Mouse (Mus musculus) stomach, embryonic 15.5 days (tissue): Measurements from ENCODE around the gene Adamts7. TPM values are rescaled to one million over a fixed set of nuclear protein-coding genes. Genes with fewer than 3 reads are reported as not detected.

Experiments
- ATAC-seq: fragments of 200-750 bp; cut with Nextera tagmentation; 2 replicates; pipeline ENCODE4 v1.8.0; 2017; ENCODE audit warnings: low read depth, moderate number of reproducible peaks, moderate TSS enrichment; ENCODE audit not compliant: insufficient read depth, low FRiP score
- H3K27ac ChIP-seq: fragments of 300-500 bp; sonication (generic); 2 replicates; pipeline ENCODE4 v1.5.1; 2015; ENCODE audit warnings: mild to moderate bottlenecking, inconsistent platforms
- H3K27me3 ChIP-seq: fragments of 300-500 bp; sonication (generic); replicated peaks from 2 replicates; pipeline ENCODE4 v1.6.1; 2015; ENCODE audit warnings: inconsistent platforms
- H3K36me3 ChIP-seq: fragments of 300-500 bp; sonication (generic); 2 replicates; pipeline ENCODE4 v1.6.1; 2015; ENCODE audit warnings: inconsistent platforms
- H3K4me1 ChIP-seq: fragments of 300-500 bp; sonication (generic); 2 replicates; pipeline ENCODE4 v1.6.1; 2015; ENCODE audit warnings: inconsistent platforms
- H3K4me2 ChIP-seq: fragments of 300-500 bp; sonication (generic); 2 replicates; pipeline ENCODE4 v1.6.1; 2015; ENCODE audit warnings: mild to moderate bottlenecking, inconsistent platforms
- H3K4me3 ChIP-seq: fragments of 300-500 bp; sonication (generic); replicated peaks from 2 replicates; pipeline ENCODE4 v1.5.1; 2015; ENCODE audit warnings: inconsistent platforms
- H3K9ac ChIP-seq: fragments of 300-500 bp; sonication (generic); 2 replicates; pipeline ENCODE4 v1.6.1; 2015; ENCODE audit warnings: inconsistent platforms
- H3K9me3 ChIP-seq: fragments of 300-500 bp; sonication (generic); 2 replicates; pipeline ENCODE4 v1.6.1; 2016; ENCODE audit warnings: inconsistent platforms
- WGBS: fragments of 180-500 bp; shearing (Covaris S2); methylation state at CpG from one replicate; pipeline ENCODE4 v1.1.7; 2015; 5-methylcytosine and 5-hydroxymethylcytosine counted together
- polyA plus RNA-seq: library from polyadenylated mRNA; unstranded; fragments of >200 nt; fragmentation: Nextera tagmentation; extraction: Ambion mirVana; gene quantifications from 2 replicates; pipeline ENCODE4 v1.2.1, GENCODE M21; 2015

Adamts7 gene
- polyA plus RNA-seq, 1 experiment from 2014 or later: 13.1 TPM

- WGBS: 79% methylated on average over 7 of the region's 7 CpGs
- Histone ChIP-seq H3K4me3 (no peak overlapping the region), H3K27me3 (no peaks in the 10 kb centered on the region), H3K4me1 (no peaks in the 10 kb centered on the region; the same call in 1 of the 2 replicates), H3K4me2 (no peak overlapping the region), H3K27ac (no peak overlapping the region), H3K9me3 (no peaks in the 10 kb centered on the region), H3K9ac (no peak overlapping the region), H3K36me3 (peaks cover 30% of the 10 kb centered on the region)
- no peak for ATAC-seq
Measured at GRCm38 (mm10) chr9:90201096-90201495, 38.2 kb downstream of the Adamts7 start.

DNA sequence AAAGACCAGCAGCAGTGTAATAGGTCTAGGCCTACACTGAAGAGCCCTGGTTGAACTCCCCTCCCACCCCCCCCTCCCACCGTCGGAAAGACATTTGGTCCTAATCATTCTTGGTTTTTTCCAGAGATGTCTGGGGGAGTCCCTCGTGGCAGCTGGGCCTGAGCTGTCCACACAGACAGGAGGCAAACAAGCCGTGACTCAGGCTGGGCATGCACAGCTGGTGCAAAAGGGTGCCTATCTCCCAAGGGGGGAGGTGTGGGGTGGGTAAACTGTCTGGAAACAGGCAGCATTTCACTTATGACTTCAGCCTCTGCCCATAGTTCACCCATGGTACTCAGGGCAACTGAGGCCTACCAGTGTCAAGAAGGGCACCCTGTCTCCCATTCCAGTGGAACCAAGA, 38.7 kb downstream of the Adamts7 start:
- Histone ChIP-seq H3K9me3 (no peaks in the 10 kb centered on the region), H3K36me3 (peaks cover 32% of the 10 kb centered on the region), H3K27me3 (no peaks in the 10 kb centered on the region), H3K27ac (no peak overlapping the region), H3K4me2 (no peak overlapping the region), H3K9ac (no peak overlapping the region), H3K4me3 (no peak overlapping the region), H3K4me1 (no peaks in the 10 kb centered on the region; the same call in 1 of the 2 replicates)
- WGBS: 32% methylated on average over 4 of the region's 4 CpGs
- 0 out of 2 replicates have a peak, but pooled peaks have one; percentile 36 for ATAC-seq

DNA sequence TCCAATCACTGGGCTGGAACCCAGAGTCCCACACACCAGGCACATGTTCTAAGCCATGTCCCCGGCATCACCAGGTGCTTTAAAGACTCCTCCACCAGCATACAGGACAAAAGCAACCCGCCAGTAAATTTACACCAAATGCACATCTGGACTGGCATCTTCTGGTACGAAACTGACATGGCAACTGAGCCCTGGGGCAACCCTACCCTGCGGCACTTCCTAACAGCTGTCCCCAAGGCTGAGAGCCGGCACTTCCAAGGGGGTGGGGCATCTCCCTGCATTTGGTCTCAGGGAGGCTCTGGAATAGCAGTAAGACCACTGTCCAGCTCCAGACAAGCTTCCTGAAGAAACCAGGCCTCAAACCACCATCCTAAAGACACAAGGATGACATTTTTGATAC, 40.4 kb downstream of the Adamts7 start:
- no peaks in the 10 kb centered on the region for H3K27me3 ChIP-seq
- WGBS: 77% methylated on average over 5 of the region's 5 CpGs
- H3K4me2 ChIP-seq: no peak overlapping the region
- H3K36me3 ChIP-seq: peaks cover 35% of the 10 kb centered on the region
- H3K9me3 ChIP-seq: no peaks in the 10 kb centered on the region
- H3K4me3 ChIP-seq: no peak overlapping the region
- no peaks in the 10 kb centered on the region; the same call in 1 of the 2 replicates for H3K4me1 ChIP-seq
- ATAC-seq: no peak
- no peak overlapping the region for H3K27ac ChIP-seq
- no peak overlapping the region for H3K9ac ChIP-seq

DNA sequence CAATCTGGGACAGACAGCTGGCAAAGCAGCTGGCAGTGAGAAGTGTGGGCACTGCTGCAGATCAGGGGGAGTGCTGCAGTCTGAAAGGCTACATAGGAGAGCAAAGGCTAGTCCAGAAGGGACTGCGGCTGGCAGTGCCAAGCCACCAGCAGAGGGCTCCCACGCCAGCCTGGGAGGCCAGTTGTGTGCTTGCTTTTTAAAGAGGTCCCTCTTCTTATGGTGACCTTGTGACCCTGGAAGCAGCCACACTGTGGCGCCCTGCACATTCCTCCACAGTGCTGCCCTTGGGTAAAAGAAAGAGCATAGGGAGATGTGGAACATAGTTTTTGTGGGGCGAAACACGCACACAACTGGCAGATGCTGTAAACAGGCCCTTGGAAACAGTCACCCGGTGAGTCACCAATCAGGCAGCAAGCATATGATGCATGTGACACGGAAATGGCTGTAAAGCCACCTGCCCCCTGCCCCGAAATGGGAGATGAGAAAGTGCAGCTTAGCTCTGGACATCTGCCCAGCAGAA, 41.6 kb downstream of the Adamts7 start:
- Histone ChIP-seq H3K9me3 (no peaks in the 10 kb centered on the region), H3K4me1 (no peaks in the 10 kb centered on the region), H3K4me3 (no peak overlapping the region), H3K27ac (no peak overlapping the region), H3K36me3 (peaks cover 38% of the 10 kb centered on the region), H3K9ac (no peak overlapping the region), H3K27me3 (no peaks in the 10 kb centered on the region), H3K4me2 (no peak overlapping the region)
- no peak for ATAC-seq
- 65% methylated on average over 8 of the region's 8 CpGs for WGBS

- WGBS: 43% methylated on average over 2 of the region's 2 CpGs
Measured at GRCm38 (mm10) chr9:90206500-90206899, 43.6 kb downstream of the Adamts7 start.

DNA sequence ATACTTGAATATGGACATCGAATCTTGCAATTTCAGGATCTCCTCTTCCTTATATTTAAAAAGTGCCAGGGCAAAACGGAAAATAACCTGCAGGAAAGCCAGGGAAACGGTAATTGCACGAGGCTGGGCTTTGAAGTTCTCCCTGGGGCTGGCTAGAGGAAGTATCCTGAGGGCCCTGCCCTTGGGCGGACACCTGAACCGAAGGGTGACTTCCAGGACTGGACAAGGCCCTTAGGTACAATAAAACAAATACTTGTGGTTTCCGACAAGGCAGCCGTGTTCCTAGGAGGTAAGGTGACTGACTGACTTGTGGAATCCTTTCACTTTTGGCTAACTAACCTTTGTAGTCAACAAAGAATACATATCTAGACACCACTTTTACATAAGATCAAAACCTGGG, 44.9 kb downstream of the Adamts7 start:
- peaks cover 30% of the 10 kb centered on the region for H3K36me3 ChIP-seq
- H3K9ac ChIP-seq: no peak overlapping the region
- H3K27ac ChIP-seq: no peak overlapping the region
- no peaks in the 10 kb centered on the region for H3K27me3 ChIP-seq
- no peak for ATAC-seq
- no peak overlapping the region for H3K4me3 ChIP-seq
- WGBS: 78% methylated on average over 8 of the region's 8 CpGs
- no peaks in the 10 kb centered on the region for H3K9me3 ChIP-seq
- H3K4me2 ChIP-seq: no peak overlapping the region
- H3K4me1 ChIP-seq: no peaks in the 10 kb centered on the region

More at GRCm38 (mm10) chr9:90206500-90206899, 43.6 kb downstream of the Adamts7 start:
- Histone ChIP-seq H3K9me3 (no peaks in the 10 kb centered on the region), H3K4me3 (no peak overlapping the region), H3K4me1 (no peaks in the 10 kb centered on the region), H3K27ac (no peak overlapping the region), H3K36me3 (peaks cover 34% of the 10 kb centered on the region), H3K4me2 (no peak overlapping the region), H3K27me3 (no peaks in the 10 kb centered on the region), H3K9ac (no peak overlapping the region)
- no peak for ATAC-seq

DNA sequence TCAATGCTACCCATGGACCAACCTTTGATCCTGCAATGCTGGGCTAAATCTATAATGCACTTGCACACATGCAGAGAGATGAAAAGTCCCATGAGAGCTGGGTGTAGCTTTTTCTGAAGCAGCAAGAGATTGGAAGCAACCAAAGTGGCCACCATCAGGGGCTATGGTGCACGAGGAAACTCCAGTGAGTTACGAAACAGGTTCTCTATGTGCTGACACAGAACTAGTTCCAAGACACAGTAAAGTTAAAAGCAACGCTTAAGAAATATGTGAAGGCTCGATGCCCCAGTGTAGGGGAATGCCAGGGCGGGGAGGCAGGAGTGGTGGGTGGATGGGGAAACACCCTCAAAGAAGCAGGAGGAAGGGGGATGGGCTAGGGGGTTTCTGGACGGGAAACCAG, 45.8 kb downstream of the Adamts7 start:
- no peaks in the 10 kb centered on the region for H3K4me1 ChIP-seq

DNA sequence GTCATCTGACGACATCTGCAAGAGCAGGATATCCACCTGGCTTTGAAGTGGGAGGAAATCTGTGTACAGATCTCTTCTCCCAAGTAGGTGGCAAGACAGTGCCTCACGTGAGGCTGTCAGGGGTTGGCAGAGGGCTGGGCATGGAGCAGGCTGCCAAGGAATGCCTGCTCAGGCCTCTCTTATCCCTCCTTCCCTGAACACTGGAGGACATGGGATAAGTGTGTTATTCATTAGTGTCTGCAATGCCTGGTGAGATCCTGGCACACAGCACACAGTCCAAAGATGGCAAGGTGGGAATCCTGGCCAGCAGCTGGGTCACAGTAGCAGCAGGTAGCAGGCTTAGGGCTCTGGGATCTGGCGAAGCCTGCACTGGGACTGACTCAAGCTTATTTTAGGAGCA, 50.3 kb downstream of the Adamts7 start:
- H3K27me3 ChIP-seq: no peaks in the 10 kb centered on the region
- no peaks in the 10 kb centered on the region for H3K9me3 ChIP-seq
- no peak overlapping the region for H3K27ac ChIP-seq
- H3K9ac ChIP-seq: no peak overlapping the region
- WGBS: 85% methylated on average over 3 of the region's 3 CpGs
- H3K4me3 ChIP-seq: no peak overlapping the region
- ATAC-seq: no peak
- H3K4me1 ChIP-seq: no peaks in the 10 kb centered on the region
- H3K4me2 ChIP-seq: no peak overlapping the region
- H3K36me3 ChIP-seq: peaks cover 25% of the 10 kb centered on the region

More for the DNA sequence above, 45.8 kb downstream of the Adamts7 start:
- no peaks in the 10 kb centered on the region for H3K27me3 ChIP-seq
- ATAC-seq: no peak
- no peak overlapping the region for H3K4me2 ChIP-seq
- H3K4me3 ChIP-seq: no peak overlapping the region
- no peaks in the 10 kb centered on the region for H3K9me3 ChIP-seq
- WGBS: 83% methylated on average over 6 of the region's 6 CpGs
- no peak overlapping the region for H3K9ac ChIP-seq
- H3K36me3 ChIP-seq: peaks cover 37% of the 10 kb centered on the region
- no peak overlapping the region for H3K27ac ChIP-seq

GRCm38 (mm10) chr9:90216259-90217001, 53.6 kb downstream of the Adamts7 start:
- peaks cover 33% of the 10 kb centered on the region for H3K36me3 ChIP-seq
- H3K4me3 ChIP-seq: no peak overlapping the region
- H3K27ac ChIP-seq: no peak overlapping the region
- H3K27me3 ChIP-seq: no peaks in the 10 kb centered on the region
- H3K4me2 ChIP-seq: no peak overlapping the region
- H3K9me3 ChIP-seq: no peaks in the 10 kb centered on the region
- no peak overlapping the region for H3K9ac ChIP-seq
- H3K4me1 ChIP-seq: no peaks in the 10 kb centered on the region
- WGBS: 83% methylated on average over 11 of the region's 11 CpGs
- ATAC-seq: no peak

DNA sequence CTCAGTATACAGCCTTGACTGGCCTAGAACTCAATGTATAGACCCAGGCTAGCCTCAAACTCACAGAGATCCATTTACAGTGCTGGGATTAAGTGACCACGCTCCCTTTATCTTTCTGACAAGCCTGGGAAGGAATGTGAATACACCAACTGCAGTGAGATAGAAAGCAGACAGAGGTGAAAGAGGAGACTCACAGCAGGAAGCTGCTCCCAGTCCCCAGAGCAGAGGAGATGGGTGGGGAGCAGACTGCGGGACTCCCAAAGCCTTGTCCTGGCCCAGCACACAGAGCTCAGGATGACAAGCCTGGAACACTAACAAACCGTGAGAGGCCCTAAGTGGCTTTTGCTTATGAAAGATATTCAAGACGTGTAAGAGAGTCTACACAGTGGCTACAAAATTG, 54.6 kb downstream of the Adamts7 start:
- H3K4me1 ChIP-seq: no peaks in the 10 kb centered on the region
- peaks cover 40% of the 10 kb centered on the region for H3K36me3 ChIP-seq

GRCm38 (mm10) chr9:90222275-90222674, 59.4 kb downstream of the Adamts7 start:
- H3K4me1 ChIP-seq: no peaks in the 10 kb centered on the region
- 88% methylated on average over 3 of the region's 3 CpGs for WGBS
- no peak overlapping the region for H3K9ac ChIP-seq
- no peaks in the 10 kb centered on the region for H3K9me3 ChIP-seq
- H3K36me3 ChIP-seq: peaks cover 39% of the 10 kb centered on the region
- H3K4me2 ChIP-seq: no peak overlapping the region
- H3K4me3 ChIP-seq: no peak overlapping the region
- H3K27ac ChIP-seq: no peak overlapping the region
- no peaks in the 10 kb centered on the region for H3K27me3 ChIP-seq
- ATAC-seq: no peak

More for the DNA sequence above, 54.6 kb downstream of the Adamts7 start:
- no peak overlapping the region for H3K9ac ChIP-seq
- no peak overlapping the region for H3K4me3 ChIP-seq
- H3K27ac ChIP-seq: no peak overlapping the region
- no peak for ATAC-seq
- no peaks in the 10 kb centered on the region for H3K9me3 ChIP-seq
- H3K4me2 ChIP-seq: no peak overlapping the region
- 60% methylated on average over 4 of the region's 4 CpGs for WGBS
- H3K27me3 ChIP-seq: no peaks in the 10 kb centered on the region

- Histone ChIP-seq H3K4me3 (no peak overlapping the region), H3K4me1 (no peaks in the 10 kb centered on the region), H3K27ac (peak overlapping the region; percentile 21; the same call in 1 of the 2 replicates), H3K27me3 (no peaks in the 10 kb centered on the region), H3K9ac (no peak overlapping the region), H3K9me3 (no peaks in the 10 kb centered on the region), H3K36me3 (peaks cover 28% of the 10 kb centered on the region), H3K4me2 (no peak overlapping the region)
- whole genome bisulfite sequencing: 83% methylated on average over 21 of the region's 21 CpGs
- no peak for ATAC-seq
Measured at GRCm38 (mm10) chr9:90226081-90226741, 63.3 kb downstream of the Adamts7 start.
